Mouse (Mus musculus) limb, embryonic 13.5 days (tissue): ENCODE data around the gene Myl3. TPM values are rescaled to one million over a fixed set of nuclear protein-coding genes. Genes with fewer than 3 reads are reported as not detected.

Experiments used
- ATAC-seq: fragments of 200-750 bp; cut with Nextera tagmentation; 2 replicates; pipeline ENCODE4 v1.8.0; 2017; ENCODE audit warnings: low read depth, moderate number of reproducible peaks, moderate TSS enrichment; ENCODE audit not compliant: low FRiP score
- H3K27ac ChIP-seq: fragments of 300-500 bp; sonication (generic); 2 replicates; pipeline ENCODE4 v1.5.1; 2015; ENCODE audit warnings: inconsistent platforms, mild to moderate bottlenecking, moderate library complexity
- H3K27me3 ChIP-seq: fragments of 300-500 bp; sonication (generic); 2 replicates; pipeline ENCODE4 v1.6.1; 2015; ENCODE audit warnings: mild to moderate bottlenecking, inconsistent platforms
- H3K36me3 ChIP-seq: fragments of 300-500 bp; sonication (generic); 2 replicates; pipeline ENCODE4 v1.6.1; 2015; ENCODE audit warnings: inconsistent platforms, mild to moderate bottlenecking, moderate library complexity
- H3K4me1 ChIP-seq: fragments of 300-500 bp; sonication (generic); 2 replicates; pipeline ENCODE4 v1.6.1; 2015; ENCODE audit warnings: inconsistent platforms
- H3K4me2 ChIP-seq: fragments of 300-500 bp; sonication (generic); replicated peaks from 2 replicates; pipeline ENCODE4 v1.6.1; 2015; ENCODE audit warnings: inconsistent platforms, mild to moderate bottlenecking, moderate library complexity
- H3K4me3 ChIP-seq: fragments of 300-500 bp; sonication (generic); 2 replicates; pipeline ENCODE4 v1.5.1; 2015; ENCODE audit warnings: moderate library complexity, mild to moderate bottlenecking, inconsistent platforms
- H3K9ac ChIP-seq: fragments of 300-500 bp; sonication (generic); 2 replicates; pipeline ENCODE4 v1.6.1; 2015; ENCODE audit warnings: mild to moderate bottlenecking, inconsistent platforms
- H3K9me3 ChIP-seq: fragments of 300-500 bp; sonication (generic); 2 replicates; pipeline ENCODE4 v1.6.1; 2016; ENCODE audit warnings: inconsistent platforms
- WGBS: fragments of 180-500 bp; shearing (Covaris S2); methylation state at CpG from one replicate; pipeline ENCODE4 v1.1.7; 2015; 5-methylcytosine and 5-hydroxymethylcytosine counted together
- polyA plus RNA-seq: library from polyadenylated mRNA; unstranded; fragments of >200 nt; fragmentation: Nextera tagmentation; extraction: Ambion mirVana; gene quantifications from 2 replicates; pipeline ENCODE4 v1.2.1, GENCODE M21; 2015

Gene Myl3
- polyA plus RNA-seq, 1 experiment from 2014 or later, result 4.8 TPM

DNA sequence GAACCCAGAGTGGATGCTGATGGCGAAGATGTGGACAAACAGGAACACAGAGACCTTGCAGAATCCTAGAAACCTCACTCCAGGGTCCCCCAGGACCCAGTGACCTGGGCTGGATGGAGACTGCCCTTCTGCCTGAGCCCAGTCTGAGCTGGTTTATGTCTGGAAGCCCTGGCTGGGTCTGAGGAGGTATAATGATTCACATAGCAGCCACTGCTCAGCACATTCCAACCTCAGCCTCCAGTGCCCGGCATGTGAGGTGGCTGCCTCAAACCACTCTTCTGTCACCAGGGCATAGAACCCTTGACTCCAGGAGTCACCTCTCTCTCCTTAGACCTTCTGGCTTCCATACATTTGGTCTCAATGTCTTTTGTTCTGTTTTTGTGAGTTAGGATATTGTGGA is 6.8 kb downstream of the Myl3 start:
- H3K27ac ChIP-seq, result 0 out of 2 replicates have a peak overlapping the region, but pooled peaks have one; percentile 48
- peaks cover 27% of the 10 kb centered on the region for H3K27me3 ChIP-seq
- no peaks in the 10 kb centered on the region for H3K9me3 ChIP-seq
- no peak overlapping the region for H3K4me3 ChIP-seq
- H3K4me1 ChIP-seq, result peaks cover 80% of the 10 kb centered on the region
- no peaks in the 10 kb centered on the region for H3K36me3 ChIP-seq
- no peak overlapping the region for H3K9ac ChIP-seq
- no peak for ATAC-seq
- H3K4me2 ChIP-seq, result no peak overlapping the region
- 56% methylated on average over 2 of the region's 2 CpGs for WGBS

DNA sequence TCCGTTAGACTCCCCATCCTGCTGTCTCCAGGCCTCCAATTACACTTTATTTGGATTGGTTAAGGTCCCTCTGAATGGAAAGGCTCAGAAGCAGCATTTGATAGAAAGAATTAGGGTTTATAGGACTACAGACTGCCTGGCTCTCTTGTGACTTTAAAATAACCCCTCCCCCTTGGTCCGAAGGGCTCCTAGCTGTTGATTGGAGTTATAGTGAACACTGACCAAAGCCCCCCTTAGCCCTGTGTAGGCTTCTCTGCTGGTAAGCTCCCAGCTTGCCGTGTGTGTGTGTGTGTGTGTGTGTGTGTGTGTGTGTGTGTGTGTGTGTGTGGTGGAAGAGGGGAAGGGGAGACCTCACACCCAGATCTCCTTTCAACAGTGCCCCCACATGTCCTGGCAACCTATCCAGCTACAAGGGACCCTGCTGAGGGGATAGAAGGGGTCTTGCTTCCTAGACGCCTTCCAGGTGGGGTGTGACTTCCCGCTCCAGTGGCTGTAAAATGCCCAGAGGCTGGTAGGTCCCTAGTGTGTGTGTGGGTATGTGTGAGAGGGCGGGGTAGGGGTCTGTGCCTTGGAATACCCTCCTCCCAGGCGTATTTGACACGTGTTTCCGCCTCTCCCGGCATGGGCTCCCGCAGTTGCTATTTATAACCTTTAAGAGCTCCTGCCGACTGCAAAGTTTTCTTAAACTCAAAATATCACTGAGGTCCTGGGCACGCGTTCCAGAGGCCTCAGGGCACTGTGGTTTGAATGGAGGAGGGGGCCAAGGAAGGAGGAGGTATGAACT is 8.9 kb downstream of the Myl3 start:
- Histone ChIP-seq H3K4me1 (peaks cover 72% of the 10 kb centered on the region), H3K36me3 (no peaks in the 10 kb centered on the region), H3K27me3 (peaks cover 10% of the 10 kb centered on the region)

GRCm38 (mm10) chr9:110751412-110751811 is 9.8 kb downstream of the Myl3 start:
- H3K4me3 ChIP-seq, result no peak overlapping the region
- peaks cover 7% of the 10 kb centered on the region; the same call in 1 of the 2 replicates for H3K27me3 ChIP-seq
- H3K27ac ChIP-seq, result peak overlapping the region; percentile 72
- peaks cover 63% of the 10 kb centered on the region for H3K4me1 ChIP-seq
- H3K36me3 ChIP-seq, result no peaks in the 10 kb centered on the region
- H3K4me2 ChIP-seq, result peak overlapping the region; percentile 52
- 74% methylated on average over 5 of the region's 5 CpGs for WGBS
- H3K9me3 ChIP-seq, result no peaks in the 10 kb centered on the region
- H3K9ac ChIP-seq, result no peak overlapping the region
- no peak for ATAC-seq

More for the DNA sequence above, 8.9 kb downstream of the Myl3 start:
- H3K4me3 ChIP-seq, result 0 out of 2 replicates have a peak overlapping the region, but pooled peaks have one; percentile 8
- ATAC-seq, result peak; percentile 82
- peak overlapping the region; percentile 72 for H3K27ac ChIP-seq
- H3K4me2 ChIP-seq, result peak overlapping the region; percentile 52
- 8% methylated on average over 14 of the region's 14 CpGs for WGBS
- no peak overlapping the region for H3K9ac ChIP-seq
- H3K9me3 ChIP-seq, result no peaks in the 10 kb centered on the region

DNA sequence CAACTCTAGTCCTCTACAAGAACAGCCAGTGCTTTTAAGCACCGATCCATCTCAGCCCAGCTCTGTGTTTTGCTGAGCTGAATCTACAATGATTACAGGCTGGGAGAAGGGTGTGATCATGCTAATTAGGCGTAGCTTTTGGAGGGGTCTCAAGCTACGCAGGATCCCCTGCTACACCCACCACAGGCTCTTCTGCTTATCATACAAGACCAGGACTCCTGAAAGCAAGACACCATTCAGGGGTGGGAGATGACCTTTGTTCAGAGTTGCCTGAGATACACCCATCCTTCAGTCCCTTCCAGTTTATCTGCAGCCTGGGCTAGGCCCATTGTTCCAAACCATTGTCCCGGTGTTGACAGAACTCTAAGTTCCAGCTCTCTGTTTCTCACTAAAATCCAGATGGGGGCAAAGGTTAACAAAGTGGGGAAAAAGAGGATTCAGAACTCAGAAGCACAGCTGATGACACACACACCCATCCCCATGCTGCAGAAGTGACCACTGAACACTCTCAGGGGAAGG is 11.3 kb downstream of the Myl3 start:
- H3K27me3 ChIP-seq, result peaks cover 7% of the 10 kb centered on the region; the same call in 1 of the 2 replicates
- H3K9me3 ChIP-seq, result no peaks in the 10 kb centered on the region
- no peak overlapping the region for H3K9ac ChIP-seq
- H3K4me1 ChIP-seq, result peaks cover 51% of the 10 kb centered on the region
- no peak for ATAC-seq
- no peak overlapping the region for H3K27ac ChIP-seq
- 84% methylated on average over 4 of the region's 4 CpGs for WGBS
- no peaks in the 10 kb centered on the region for H3K36me3 ChIP-seq
- H3K4me2 ChIP-seq, result no peak overlapping the region
- no peak overlapping the region for H3K4me3 ChIP-seq

DNA sequence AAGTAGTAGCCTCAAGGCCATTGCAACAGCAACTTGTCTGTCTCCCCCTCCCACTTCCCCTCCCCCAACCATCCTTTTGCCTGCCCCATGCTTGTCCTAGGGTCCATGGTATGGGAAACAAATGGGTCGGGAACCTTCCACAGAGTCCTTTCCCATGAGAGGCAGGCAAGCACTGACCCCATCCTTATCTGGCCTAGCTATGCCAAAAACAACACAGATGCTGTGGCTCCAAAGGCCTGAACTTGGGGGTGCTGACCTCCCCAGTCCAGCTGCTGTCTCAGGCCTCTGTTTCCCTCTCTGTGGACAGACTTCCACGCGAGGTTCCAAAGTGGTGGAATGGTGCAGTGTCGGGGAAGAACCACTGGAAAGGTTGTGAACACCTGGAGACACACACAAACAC is 12.1 kb downstream of the Myl3 start:
- Histone ChIP-seq H3K27ac (no peak overlapping the region), H3K4me3 (no peak overlapping the region), H3K27me3 (0 out of 2 replicates have a peak, but pooled peaks cover 7% of the 10 kb centered on the region), H3K4me2 (no peak overlapping the region), H3K4me1 (peaks cover 51% of the 10 kb centered on the region), H3K9ac (no peak overlapping the region), H3K36me3 (no peaks in the 10 kb centered on the region), H3K9me3 (no peaks in the 10 kb centered on the region)
- no peak for ATAC-seq
- 86% methylated on average over 4 of the region's 4 CpGs for whole genome bisulfite sequencing

DNA sequence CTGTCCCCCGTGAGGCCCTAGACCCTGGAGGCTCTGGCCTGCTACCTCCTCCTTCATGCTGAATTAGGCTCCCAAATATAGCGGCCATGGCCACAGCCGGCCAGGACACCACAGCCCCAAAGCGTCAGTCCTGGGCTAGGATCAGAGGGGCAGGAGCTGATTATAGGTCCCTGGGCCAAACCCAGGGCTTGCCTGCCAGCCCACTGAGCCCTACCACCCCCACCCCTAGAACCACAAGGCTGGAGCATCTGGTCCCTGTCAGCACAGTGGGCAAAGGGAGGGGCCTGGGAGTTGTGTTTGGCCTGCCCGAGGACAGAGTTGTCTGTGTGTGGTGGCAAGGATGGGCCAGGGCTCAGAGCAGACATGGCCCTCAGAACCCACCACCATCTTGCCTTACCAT is 16.2 kb downstream of the Myl3 start:
- Histone ChIP-seq H3K4me2 (no peak overlapping the region), H3K36me3 (no peaks in the 10 kb centered on the region), H3K27me3 (no peaks in the 10 kb centered on the region), H3K9ac (no peak overlapping the region), H3K27ac (no peak overlapping the region), H3K9me3 (no peaks in the 10 kb centered on the region), H3K4me3 (no peak overlapping the region), H3K4me1 (peaks cover 40% of the 10 kb centered on the region)
- 79% methylated on average over 5 of the region's 5 CpGs for WGBS
- no peak for ATAC-seq

GRCm38 (mm10) chr9:110758605-110759004 is 16.9 kb downstream of the Myl3 start:
- peaks cover 41% of the 10 kb centered on the region for H3K4me1 ChIP-seq

GRCm38 (mm10) chr9:110759265-110759664 is 17.6 kb downstream of the Myl3 start:
- H3K9me3 ChIP-seq, result no peaks in the 10 kb centered on the region
- no peaks in the 10 kb centered on the region for H3K27me3 ChIP-seq
- 37% methylated on average over 2 of the region's 2 CpGs for WGBS
- H3K4me1 ChIP-seq, result peaks cover 38% of the 10 kb centered on the region
- ATAC-seq, result peak; percentile 45; the same call in 1 of the 2 replicates
- H3K27ac ChIP-seq, result no peak overlapping the region
- H3K36me3 ChIP-seq, result no peaks in the 10 kb centered on the region
- H3K9ac ChIP-seq, result no peak overlapping the region
- H3K4me3 ChIP-seq, result no peak overlapping the region
- no peak overlapping the region for H3K4me2 ChIP-seq

More at GRCm38 (mm10) chr9:110758605-110759004, 16.9 kb downstream of the Myl3 start:
- H3K9me3 ChIP-seq, result no peaks in the 10 kb centered on the region
- no peak overlapping the region for H3K27ac ChIP-seq
- no peak overlapping the region for H3K4me2 ChIP-seq
- H3K9ac ChIP-seq, result no peak overlapping the region
- WGBS, result 61% methylated on average over 8 of the region's 8 CpGs
- no peak overlapping the region for H3K4me3 ChIP-seq
- no peaks in the 10 kb centered on the region for H3K27me3 ChIP-seq
- ATAC-seq, result no peak
- no peaks in the 10 kb centered on the region for H3K36me3 ChIP-seq

GRCm38 (mm10) chr9:110760886-110761285 is 19.2 kb downstream of the Myl3 start:
- Histone ChIP-seq H3K36me3 (no peaks in the 10 kb centered on the region), H3K9me3 (no peaks in the 10 kb centered on the region), H3K27ac (peak overlapping the region; percentile 58; the same call in 1 of the 2 replicates), H3K4me1 (peaks cover 44% of the 10 kb centered on the region), H3K27me3 (0 out of 2 replicates have a peak, but pooled peaks cover 3% of the 10 kb centered on the region), H3K9ac (no peak overlapping the region), H3K4me3 (no peak overlapping the region), H3K4me2 (no peak overlapping the region)
- ATAC-seq, result no peak
- 83% methylated on average over 8 of the region's 8 CpGs for WGBS

GRCm38 (mm10) chr9:110762763-110763162 is 21.1 kb downstream of the Myl3 start:
- Histone ChIP-seq H3K4me3 (no peak overlapping the region), H3K27ac (no peak overlapping the region), H3K36me3 (no peaks in the 10 kb centered on the region), H3K27me3 (0 out of 2 replicates have a peak, but pooled peaks cover 3% of the 10 kb centered on the region), H3K4me1 (peaks cover 45% of the 10 kb centered on the region), H3K9ac (no peak overlapping the region), H3K9me3 (no peaks in the 10 kb centered on the region), H3K4me2 (no peak overlapping the region)
- ATAC-seq, result no peak
- WGBS, result 81% methylated on average over 10 of the region's 10 CpGs

DNA sequence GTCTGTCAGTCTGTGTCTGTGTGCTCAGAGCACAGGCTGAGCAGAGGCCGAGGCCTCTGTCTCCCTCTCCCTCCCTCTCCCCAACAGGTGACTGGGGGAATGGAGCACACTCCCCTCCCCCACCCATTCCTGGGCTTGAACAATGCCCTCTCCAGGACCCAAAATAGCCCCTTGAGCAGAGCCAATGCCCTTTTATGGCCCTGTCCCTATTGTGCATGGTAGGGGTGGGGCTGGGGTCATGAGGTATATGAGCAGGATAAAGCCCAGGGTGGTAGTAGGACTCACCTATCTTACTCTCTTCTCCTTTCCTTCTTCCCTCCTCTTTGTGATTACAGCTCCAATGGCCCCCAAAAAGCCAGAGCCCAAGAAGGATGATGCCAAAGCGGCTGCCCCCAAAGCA is 21.7 kb downstream of the Myl3 start:
- H3K9ac ChIP-seq, result no peak overlapping the region
- H3K27me3 ChIP-seq, result 0 out of 2 replicates have a peak, but pooled peaks cover 3% of the 10 kb centered on the region
- no peak overlapping the region for H3K27ac ChIP-seq
- no peaks in the 10 kb centered on the region for H3K36me3 ChIP-seq
- ATAC-seq, result no peak
- no peak overlapping the region for H3K4me2 ChIP-seq
- H3K9me3 ChIP-seq, result no peaks in the 10 kb centered on the region
- peaks cover 40% of the 10 kb centered on the region for H3K4me1 ChIP-seq
- whole genome bisulfite sequencing, result 60% methylated on average over 2 of the region's 2 CpGs
- no peak overlapping the region for H3K4me3 ChIP-seq

DNA sequence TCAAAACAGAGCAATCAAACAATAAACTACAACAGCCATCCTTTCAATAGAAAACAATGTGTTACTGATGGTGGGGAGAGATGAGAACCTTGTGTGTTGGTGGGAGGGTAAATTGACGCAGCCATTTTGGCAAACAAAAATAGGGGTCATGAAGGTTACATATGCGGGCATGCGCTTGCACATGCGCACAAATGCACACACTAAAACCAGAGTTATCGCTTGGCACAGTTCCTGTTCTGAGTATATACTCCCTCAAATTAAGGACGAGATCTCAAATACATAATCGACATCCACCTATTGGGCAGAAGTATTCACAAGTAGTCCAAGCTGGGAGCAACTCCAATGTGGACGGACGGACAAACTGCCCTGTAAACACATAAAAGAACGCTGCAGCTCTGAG is 30.7 kb downstream of the Myl3 start:
- ATAC-seq, result no peak

More for the DNA sequence above, 30.7 kb downstream of the Myl3 start:
- Histone ChIP-seq H3K4me1 (peaks cover 7% of the 10 kb centered on the region), H3K9ac (no peak overlapping the region), H3K27ac (no peak overlapping the region), H3K27me3 (no peaks in the 10 kb centered on the region), H3K9me3 (no peaks in the 10 kb centered on the region), H3K4me2 (no peak overlapping the region), H3K36me3 (no peaks in the 10 kb centered on the region), H3K4me3 (no peak overlapping the region)
- 90% methylated on average over 10 of the region's 10 CpGs for WGBS
